ENCODE assay signal across 10 mouse cellular contexts in the genomic region with DNA sequence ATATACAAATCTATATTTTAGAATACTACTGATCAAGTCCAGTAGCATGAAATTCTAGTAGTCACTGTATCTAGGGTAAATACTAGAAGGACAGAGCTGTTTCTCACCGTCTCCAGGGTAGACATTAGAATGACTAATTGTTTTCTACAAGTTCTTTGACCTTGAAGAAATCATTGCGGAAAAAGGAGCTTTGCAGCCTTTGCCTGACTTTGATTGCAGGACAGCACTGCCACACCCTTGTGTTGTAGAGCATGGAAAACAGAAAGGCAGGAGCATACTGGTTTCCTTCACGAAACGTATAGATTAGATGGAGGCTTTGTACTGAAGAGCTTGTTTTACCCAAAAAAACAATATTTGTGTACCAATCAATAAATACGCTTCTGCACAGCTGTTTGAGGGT.
"Had no signal": no experiment of that assay in that cellular context is flagged by ENCODE, and none has a peak within 500 bp of the region (broad histone marks: within the 10 kb centered on the region; RNA-seq: fewer than 3 reads in every experiment).

No protein-coding gene starts in this region.

- DNase-seq: kidney, postnatal 36 days; liver; liver, embryonic 13.5 days; lung, adult 2 months; midbrain, embryonic 14.5 days; thymus, adult 2 months; thymus, postnatal 36 days had no signal

- H3K4me2 ChIP-seq: limb, embryonic 12.5 days; liver, embryonic 13.5 days had no signal

- H3K4me3 ChIP-seq: limb, embryonic 12.5 days; liver, embryonic 13.5 days; midbrain, embryonic 10.5 days; myocyte had no signal

- H3K4me1 ChIP-seq: limb, embryonic 12.5 days; liver, embryonic 13.5 days; midbrain, embryonic 10.5 days had no signal

- H3K27me3 ChIP-seq: limb, embryonic 12.5 days; liver, embryonic 13.5 days had no signal

- H3K27ac ChIP-seq: limb, embryonic 12.5 days; liver, embryonic 13.5 days; midbrain, embryonic 10.5 days had no signal

- H3K9me3 ChIP-seq: limb, embryonic 12.5 days; liver, embryonic 13.5 days; midbrain, embryonic 10.5 days had no signal

- H3K9ac ChIP-seq: limb, embryonic 12.5 days; liver, embryonic 13.5 days had no signal

- H3K36me3 ChIP-seq: limb, embryonic 12.5 days had no signal
